Mouse (Mus musculus): ENCODE results near the gene Olfr548-ps1.
"Not testable (repeated sequence)": the region's sequence is repeated elsewhere in the genome, so short reads cannot be mapped to it uniquely, and the experiment has no call there.

Gene Olfr548-ps1

GRCm38 (mm10) chr7:102540596-102540995, at the start of gene Olfr548-ps1:
Gene Olfr548-ps1 (plus strand): TSS chr7:102540896.
- peak; percentile 13 for DNase-seq (ENCODE audit: low spot score)

GRCm38 (mm10) chr7:102494416-102494815, 46.3 kb upstream of the Olfr548-ps1 start:
- DNase-seq (ENCODE audit: low spot score), result not testable (repeated sequence)

- no peak for DNase-seq (ENCODE audit: low spot score)
Observed at GRCm38 (mm10) chr7:102499473-102499872, 41.2 kb upstream of the Olfr548-ps1 start, which contains the start of gene Olfr545. Gene Olfr545 (minus strand): TSS chr7:102499573.

GRCm38 (mm10) chr7:102501986-102502385, 38.7 kb upstream of the Olfr548-ps1 start:
- DNase-seq (ENCODE audit: low spot score), result no peak

- DNase-seq (ENCODE audit: low spot score), result peak; percentile 70
Observed at GRCm38 (mm10) chr7:102506848-102507247, 33.8 kb upstream of the Olfr548-ps1 start.

GRCm38 (mm10) chr7:102508066-102508465, 32.6 kb upstream of the Olfr548-ps1 start:
- no peak for DNase-seq (ENCODE audit: low spot score)

GRCm38 (mm10) chr7:102508666-102509065, 32.0 kb upstream of the Olfr548-ps1 start:
- DNase-seq (ENCODE audit: low spot score), result no peak

GRCm38 (mm10) chr7:102509726-102510125, 31.0 kb upstream of the Olfr548-ps1 start:
- DNase-seq (ENCODE audit: low spot score), result no peak

GRCm38 (mm10) chr7:102511927-102512326, 28.8 kb upstream of the Olfr548-ps1 start:
- no peak for DNase-seq (ENCODE audit: low spot score)

GRCm38 (mm10) chr7:102512814-102513435, 27.8 kb upstream of the Olfr548-ps1 start:
- DNase-seq (ENCODE audit: low spot score), result peak; percentile 58

GRCm38 (mm10) chr7:102514144-102514543, 26.6 kb upstream of the Olfr548-ps1 start:
- DNase-seq (ENCODE audit: low spot score), result no peak

GRCm38 (mm10) chr7:102516261-102517050, 24.2 kb upstream of the Olfr548-ps1 start:
- DNase-seq (ENCODE audit: low spot score), result peak; percentile 33

- DNase-seq (ENCODE audit: low spot score), result no peak
Observed at GRCm38 (mm10) chr7:102517051-102517335, 23.7 kb upstream of the Olfr548-ps1 start.

- DNase-seq (ENCODE audit: low spot score), result no peak
Observed at GRCm38 (mm10) chr7:102529052-102529451, 11.6 kb upstream of the Olfr548-ps1 start.

- no peak for DNase-seq (ENCODE audit: low spot score)
Observed at GRCm38 (mm10) chr7:102534449-102534848, 6.2 kb upstream of the Olfr548-ps1 start, which contains the start of gene Olfr547. Gene Olfr547 (plus strand): TSS chr7:102534749.

GRCm38 (mm10) chr7:102541251-102541650, 555 bp downstream of the Olfr548-ps1 start:
- DNase-seq (ENCODE audit: low spot score), result no peak

GRCm38 (mm10) chr7:102549570-102549969, 8.9 kb downstream of the Olfr548-ps1 start, which contains the start of gene Olfr549:
Gene Olfr549 (plus strand): TSS chr7:102549870.
- DNase-seq (ENCODE audit: low spot score), result no peak

- no peak for DNase-seq (ENCODE audit: low spot score)
Observed at GRCm38 (mm10) chr7:102553279-102553678, 12.6 kb downstream of the Olfr548-ps1 start.

GRCm38 (mm10) chr7:102564999-102565997, 24.6 kb downstream of the Olfr548-ps1 start, which contains the start of gene Trim21:
Gene Trim21 (minus strand): TSS chr7:102565486.
- DNase-seq (ENCODE audit: low spot score), result peak; percentile 92

GRCm38 (mm10) chr7:102566219-102566618, 25.5 kb downstream of the Olfr548-ps1 start:
- DNase-seq (ENCODE audit: low spot score), result no peak

- DNase-seq (ENCODE audit: low spot score), result no peak
Observed at GRCm38 (mm10) chr7:102571142-102571541, 30.4 kb downstream of the Olfr548-ps1 start, which contains the start of gene Olfr550. Gene Olfr550 (plus strand): TSS chr7:102571442.

All from adipocyte (in vitro differentiated cells).